Mouse (Mus musculus) adrenal gland, adult 18-20 months (tissue): ENCODE results near the gene Inf2. TPM values are rescaled to one million over a fixed set of nuclear protein-coding genes. Genes with fewer than 3 reads are reported as not detected.

Experiments used
- DNase-seq, 2 experiments: peaks; one replicate each; pipeline ENCODE4 v3.0.0; 2021 to 2022; ENCODE audit warnings: low spot score in 2 of 2
- microRNA-seq, 2 experiments: library from miRNA; unstranded; fragments of <30 nt; microRNA quantifications; one replicate each; pipeline ENCODE4 v1.2.0; 2021; ENCODE audit warnings: borderline number of aligned reads in 2 of 2
- total RNA-seq, 2 experiments: library from RNA; stranded (reverse); gene quantifications; 1 replicate in 1 of 2; 2 replicates in 1 of 2; pipeline ENCODE4 v1.2.3; 2021

Inf2 gene
- total RNA-seq, 2 experiments from 2014 or later = 25.2 to 29.7 TPM

DNA sequence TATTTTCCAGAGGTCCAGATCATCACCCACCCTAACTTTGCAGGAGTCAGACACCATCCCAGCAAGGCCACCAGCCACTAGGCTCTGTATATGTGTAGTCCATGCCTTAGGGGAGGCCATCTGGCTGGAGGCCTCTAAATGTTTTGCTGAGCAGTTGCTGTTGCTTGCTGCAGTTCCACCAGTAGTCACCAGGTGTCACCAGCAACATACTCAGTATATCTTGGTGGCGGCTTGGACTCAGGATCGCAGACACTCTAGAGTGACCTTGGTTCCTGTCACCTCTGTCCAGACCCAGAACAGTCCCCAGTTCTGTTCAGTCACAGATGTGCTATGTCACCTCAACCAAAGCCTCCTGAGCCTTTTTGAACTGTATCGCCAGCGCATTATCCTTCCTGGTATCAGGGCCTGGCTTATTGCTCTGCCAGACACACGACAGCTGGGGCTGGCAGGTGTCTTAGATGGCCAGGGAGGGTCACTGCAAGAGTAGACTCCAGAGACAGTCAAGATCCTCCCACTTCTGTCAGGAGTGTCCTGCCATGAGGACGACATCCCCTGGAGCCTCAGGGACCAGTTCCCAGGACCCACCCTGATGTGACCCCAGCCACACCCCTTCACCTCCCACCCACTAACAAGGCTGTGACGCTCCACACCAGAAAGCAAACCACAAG, 64.7 kb downstream of the Inf2 start:
- DNase-seq = peak; percentile 75 to 85

DNA sequence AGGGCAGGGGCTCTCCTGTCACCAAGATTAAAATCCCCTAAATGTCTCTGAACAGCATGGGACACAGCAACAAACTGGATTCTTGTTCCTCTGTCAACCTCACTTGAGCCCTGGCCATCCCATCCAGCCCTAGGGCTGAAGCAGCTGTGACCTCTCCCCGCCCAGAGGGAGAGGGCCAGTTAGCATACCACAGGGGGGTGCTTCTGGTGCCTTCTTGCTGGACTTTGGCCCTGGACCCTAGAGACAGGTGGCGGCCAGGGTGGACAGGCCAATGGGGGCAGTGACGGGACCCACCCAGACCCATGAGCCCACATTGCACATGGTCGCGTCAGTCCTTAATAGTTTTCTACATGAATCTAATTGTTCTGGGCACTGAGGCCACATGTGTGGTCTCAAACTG, 65.5 kb downstream of the Inf2 start:
- DNase-seq = no peak

DNA sequence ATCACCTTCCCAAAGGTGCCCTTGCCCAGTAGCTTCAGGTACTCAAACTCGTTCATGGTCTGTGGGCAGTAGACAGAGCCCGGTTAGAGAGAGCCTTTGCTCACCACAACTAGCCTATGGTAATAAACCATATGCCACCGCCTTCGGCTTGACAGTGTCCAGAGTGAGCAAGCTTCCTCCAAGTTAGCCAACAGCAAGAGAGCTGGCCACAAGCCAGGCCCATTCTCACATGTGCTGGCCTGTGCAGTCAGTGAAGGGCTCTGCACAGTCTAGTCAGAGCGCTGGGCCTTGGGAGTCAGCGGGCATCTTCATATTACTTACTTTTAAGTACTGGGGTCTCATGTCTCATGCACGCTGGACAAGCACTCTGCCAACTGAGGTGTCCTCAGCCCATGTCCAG, 70.0 kb downstream of the Inf2 start:
- DNase-seq = no peak

DNA sequence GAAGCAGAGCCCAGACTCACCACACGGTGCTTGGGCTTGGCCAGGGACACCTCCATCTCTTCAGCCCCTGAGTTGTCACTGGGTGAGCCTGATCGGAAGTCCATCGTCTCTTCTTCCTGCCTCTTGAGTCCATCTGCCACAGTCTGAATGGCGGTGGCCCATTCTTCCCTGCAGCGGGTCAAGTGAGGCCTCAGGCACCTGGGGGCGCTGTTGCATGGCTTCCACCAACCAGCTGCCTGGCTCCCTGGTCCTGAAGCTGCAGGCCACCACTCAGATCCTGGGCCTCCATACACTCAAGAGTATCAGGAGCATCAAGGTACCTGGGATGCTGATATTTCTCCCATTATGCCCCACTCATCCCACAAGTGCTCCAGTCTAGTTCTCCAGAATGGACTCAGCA, 70.5 kb downstream of the Inf2 start:
- DNase-seq = peak; percentile 80

DNA sequence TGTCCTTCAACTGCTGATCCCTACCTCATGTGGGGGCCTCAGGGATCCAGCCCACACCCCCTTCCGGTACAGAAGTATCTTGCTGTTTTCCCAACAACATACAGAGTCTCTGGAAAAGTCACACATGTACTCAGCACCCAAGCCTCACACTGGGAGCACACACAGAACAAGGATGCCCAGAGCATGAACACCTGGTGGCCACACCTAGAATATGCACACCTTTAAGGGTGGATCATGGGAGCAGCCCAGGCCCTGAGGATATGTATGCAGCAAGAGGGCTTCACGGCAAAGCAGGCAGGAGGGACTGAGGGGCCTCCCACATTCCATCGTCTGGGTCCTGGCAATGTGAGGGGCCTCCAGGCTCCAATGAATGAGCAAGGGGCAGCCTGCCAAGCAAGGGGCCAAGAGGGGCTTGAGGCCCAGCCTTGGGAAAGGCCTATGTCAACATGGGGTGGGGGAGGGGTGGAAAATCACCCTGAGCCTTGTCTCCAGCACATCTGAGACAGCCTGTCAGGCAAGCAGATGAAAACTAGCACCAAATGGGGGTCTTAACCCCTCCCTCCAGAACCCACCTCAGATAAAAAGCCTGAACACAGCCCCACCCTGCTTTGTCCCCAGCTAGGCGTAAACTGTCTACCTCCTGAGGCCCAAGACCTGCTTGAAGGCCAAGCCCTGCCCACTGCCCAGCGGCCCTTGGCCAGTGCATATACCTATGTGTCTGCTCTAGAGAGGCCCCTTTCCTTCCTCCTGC, 72.2 kb downstream of the Inf2 start:
- no peak for DNase-seq

DNA sequence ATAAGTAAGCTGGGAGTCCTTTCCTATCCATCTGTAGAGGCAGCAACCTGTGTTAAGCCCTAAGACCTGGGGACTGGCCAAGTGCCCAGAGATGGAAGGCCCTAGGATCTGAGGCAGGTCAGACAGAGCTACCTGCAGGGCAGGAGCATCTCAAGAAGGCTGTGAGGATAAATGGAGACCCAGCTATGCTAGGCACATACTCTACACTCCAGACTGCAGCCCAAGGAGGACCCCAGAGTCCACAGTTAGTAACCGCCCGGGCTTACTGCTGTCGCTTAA, 72.7 kb downstream of the Inf2 start:
- no peak for DNase-seq

DNA sequence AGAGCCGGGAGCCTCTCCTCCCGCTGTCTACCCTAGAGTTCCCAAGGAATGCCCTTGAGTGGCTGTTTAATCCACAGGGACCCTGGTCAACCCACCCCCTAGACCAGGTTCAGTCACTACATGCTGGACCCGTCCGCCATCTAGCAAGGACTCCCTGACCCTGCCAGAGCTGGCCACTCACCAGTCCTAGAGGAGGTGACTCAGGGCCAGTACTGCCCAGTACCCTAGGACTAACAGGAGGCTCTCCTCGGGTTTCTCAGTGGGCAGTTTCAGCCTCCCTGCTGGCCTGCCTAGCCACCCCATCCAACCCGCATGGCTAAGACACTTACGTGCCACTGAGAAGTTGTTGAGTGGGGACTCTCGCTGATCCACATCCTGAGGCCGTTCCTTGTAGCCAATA, 73.3 kb downstream of the Inf2 start:
- no peak for DNase-seq

DNA sequence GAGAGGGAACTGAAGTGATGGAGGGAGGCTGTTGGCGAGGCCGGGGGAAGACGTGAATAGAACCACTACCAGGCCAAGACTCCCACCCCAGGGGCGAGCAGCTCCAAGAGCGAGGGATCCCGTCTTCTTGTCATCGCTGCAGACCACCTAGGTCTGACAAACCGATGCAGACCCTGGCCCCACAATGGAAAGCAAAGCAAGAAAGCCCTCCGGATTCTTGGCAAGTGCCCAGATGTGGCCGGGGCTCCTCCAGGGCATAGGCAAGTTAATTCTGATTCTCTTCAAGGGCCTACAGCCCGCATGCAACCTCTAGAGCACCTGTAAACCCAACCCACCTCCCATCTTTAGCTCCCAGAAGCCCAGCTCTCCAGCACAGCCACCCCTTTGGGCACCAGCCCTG, 74.7 kb downstream of the Inf2 start:
- DNase-seq = no peak

DNA sequence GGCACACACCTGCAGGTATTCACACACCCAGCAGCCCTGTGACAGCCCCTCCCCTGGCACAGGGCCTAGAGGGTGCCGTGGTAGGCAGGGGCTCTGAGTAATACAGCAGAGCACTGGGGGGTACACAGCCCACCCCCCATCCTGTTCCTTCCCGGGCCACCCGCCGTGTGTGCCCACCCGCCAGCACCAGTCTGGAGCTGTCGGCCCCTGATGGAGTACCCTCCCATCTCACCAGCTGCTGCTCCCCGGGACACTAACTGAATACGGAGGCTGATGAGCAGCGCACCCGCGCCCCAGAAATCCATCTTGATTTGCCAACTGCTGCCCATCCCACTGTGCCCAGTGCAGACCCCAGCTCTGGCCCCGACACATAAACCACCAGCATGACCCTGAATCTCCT, 75.1 kb downstream of the Inf2 start:
- DNase-seq = no peak

DNA sequence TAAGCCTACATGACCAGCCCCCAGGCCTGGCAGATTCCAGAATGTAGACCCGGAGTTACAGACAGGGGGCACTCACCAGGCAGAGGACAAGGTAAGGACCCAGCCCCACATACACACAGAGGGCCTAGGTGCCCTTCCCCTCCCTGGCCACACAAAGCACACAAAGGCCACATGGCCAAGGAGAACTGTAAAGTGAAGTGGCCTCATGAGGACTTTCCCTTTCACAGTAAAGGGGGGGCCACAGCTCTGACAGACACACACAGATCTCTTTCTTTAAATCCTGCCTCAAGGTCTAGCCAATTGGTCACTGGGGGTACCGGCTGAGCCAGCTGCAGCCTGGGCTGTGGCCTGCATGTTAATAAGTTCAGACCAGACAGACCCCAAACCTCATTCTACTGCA, 75.5 kb downstream of the Inf2 start:
- no peak for DNase-seq

DNA sequence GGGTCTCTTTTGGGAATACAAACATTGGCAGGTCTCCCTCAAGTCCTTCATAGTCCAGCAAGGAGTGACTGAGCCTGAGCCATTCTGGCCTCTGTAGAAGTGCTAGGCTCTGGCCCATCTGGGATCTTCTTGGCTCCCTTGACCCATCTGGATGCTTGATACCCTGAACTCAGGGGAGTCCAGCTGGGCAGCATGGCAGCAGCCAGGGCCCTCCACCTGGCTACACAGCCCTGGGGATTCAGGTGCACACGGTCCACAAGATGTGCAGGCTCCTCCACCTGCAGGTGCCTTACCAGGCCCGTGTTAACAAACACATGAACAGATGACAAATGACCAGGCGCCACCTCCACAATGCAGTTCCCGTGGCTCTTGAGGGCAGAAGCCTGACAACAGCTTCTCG, 76.1 kb downstream of the Inf2 start:
- DNase-seq = no peak

Small RNAs within 50 kb of the gene (microRNA-seq; reads per million reads assigned to microRNA genes)
- 0 reads per million in 2 experiments for gene Mir6939

Other genes starting within 250 kb of the Inf2 start
- 100 to 1,000 TPM in 1 of 2 experiments, 10 to 100 TPM in 1; 25.0 to 131 TPM for gene A530016L24Rik, start 99.3 kb upstream of the Inf2 start, total RNA-seq
- gene Tmem179, start 72.0 kb upstream of the Inf2 start, total RNA-seq = 1 to 10 TPM; 6.5 to 8.5 TPM
- 10 to 100 TPM; 17.1 to 31.3 TPM for gene Adssl1, start 31.3 kb downstream of the Inf2 start, total RNA-seq
- 10 to 100 TPM; 36.6 to 43.6 TPM for gene Siva1, start 55.9 kb downstream of the Inf2 start, total RNA-seq
- gene Akt1, start 86.1 kb downstream of the Inf2 start, total RNA-seq = 100 to 1,000 TPM; 184 to 355 TPM
- 1 to 10 TPM; 4.5 to 6.9 TPM for gene Zbtb42, start 90.0 kb downstream of the Inf2 start, total RNA-seq
- 10 to 100 TPM; 36.4 to 48.5 TPM for gene Cep170b, start 131.7 kb downstream of the Inf2 start, total RNA-seq
- gene Pld4, start 171.9 kb downstream of the Inf2 start, total RNA-seq = 10 to 100 TPM; 11.2 to 18.1 TPM
- 1 to 10 TPM; 4.2 to 9.4 TPM for gene Ahnak2, start 213.9 kb downstream of the Inf2 start, total RNA-seq
- 1 to 10 TPM; 6.3 to 6.8 TPM for gene Clba1, start 220.2 kb downstream of the Inf2 start, total RNA-seq
- gene Cdca4, start 240.6 kb downstream of the Inf2 start, total RNA-seq = 10 to 100 TPM; 13.9 to 14.3 TPM